Mouse (Mus musculus) midbrain, embryonic 13.5 days (tissue): ENCODE measurements at regions not wholly inside any gene's neighbourhood (a gene's known extent, or its start where the extent isn't known, plus 50 kb on each side); places are given as distances from the start of the nearest gene placed in this dataset.

Source experiments
- ATAC-seq: fragments of 200-750 bp; cut with Nextera tagmentation; 2 replicates; pipeline ENCODE4 v1.8.0; 2017; ENCODE audit warnings: mild to moderate bottlenecking, moderate TSS enrichment, moderate library complexity
- H3K27ac ChIP-seq: fragments of 300-500 bp; sonication (generic); 2 replicates; pipeline ENCODE4 v1.5.1; 2015; ENCODE audit warnings: inconsistent platforms, mild to moderate bottlenecking, moderate library complexity
- H3K27me3 ChIP-seq: fragments of 300-500 bp; sonication (generic); 2 replicates; pipeline ENCODE4 v1.6.1; 2015; ENCODE audit warnings: mild to moderate bottlenecking, inconsistent platforms
- H3K36me3 ChIP-seq: fragments of 300-500 bp; sonication (generic); 2 replicates; pipeline ENCODE4 v1.6.1; 2015; ENCODE audit warnings: mild to moderate bottlenecking, inconsistent platforms
- H3K4me1 ChIP-seq: fragments of 300-500 bp; sonication (generic); replicated peaks from 2 replicates; pipeline ENCODE4 v1.6.1; 2015; ENCODE audit warnings: inconsistent platforms
- H3K4me2 ChIP-seq: fragments of 300-500 bp; sonication (generic); replicated peaks from 2 replicates; pipeline ENCODE4 v1.6.1; 2015; ENCODE audit warnings: moderate library complexity, mild to moderate bottlenecking, inconsistent platforms
- H3K4me3 ChIP-seq: fragments of 300-500 bp; sonication (generic); replicated peaks from 2 replicates; pipeline ENCODE4 v1.5.1; 2015; ENCODE audit warnings: mild to moderate bottlenecking, inconsistent platforms
- H3K9ac ChIP-seq: fragments of 300-500 bp; sonication (generic); replicated peaks from 2 replicates; pipeline ENCODE4 v1.6.1; 2015; ENCODE audit warnings: mild to moderate bottlenecking, inconsistent platforms
- H3K9me3 ChIP-seq: fragments of 300-500 bp; sonication (generic); 2 replicates; pipeline ENCODE4 v1.6.1; 2016; ENCODE audit warnings: mild to moderate bottlenecking, inconsistent platforms
- WGBS: fragments of 180-500 bp; shearing (Covaris S2); methylation state at CpG from one replicate; pipeline ENCODE4 v1.1.7; 2015; 5-methylcytosine and 5-hydroxymethylcytosine counted together

- H3K36me3 ChIP-seq = no peaks in the 10 kb centered on the region
- 92% methylated on average over 3 of the region's 3 CpGs for WGBS
- H3K4me1 ChIP-seq = no peaks in the 10 kb centered on the region
- no peak overlapping the region for H3K4me2 ChIP-seq
- no peak for ATAC-seq
- no peak overlapping the region for H3K27ac ChIP-seq
- no peaks in the 10 kb centered on the region for H3K27me3 ChIP-seq
- H3K4me3 ChIP-seq = no peak overlapping the region
- H3K9me3 ChIP-seq = no peaks in the 10 kb centered on the region
- H3K9ac ChIP-seq = no peak overlapping the region
Observed at GRCm38 (mm10) chr7:83117065-83117464, 249.9 kb downstream of the Mex3b start.

GRCm38 (mm10) chr7:83126196-83126595 lies 259.1 kb downstream of the Mex3b start:
- WGBS = 86% methylated on average over 4 of the region's 4 CpGs
- Histone ChIP-seq H3K9ac (no peak overlapping the region), H3K9me3 (no peaks in the 10 kb centered on the region), H3K36me3 (no peaks in the 10 kb centered on the region), H3K27ac (no peak overlapping the region), H3K27me3 (no peaks in the 10 kb centered on the region), H3K4me3 (no peak overlapping the region), H3K4me1 (no peaks in the 10 kb centered on the region), H3K4me2 (no peak overlapping the region)
- ATAC-seq = no peak

- Histone ChIP-seq H3K4me3 (no peak overlapping the region), H3K27ac (no peak overlapping the region), H3K4me1 (no peaks in the 10 kb centered on the region), H3K36me3 (no peaks in the 10 kb centered on the region), H3K27me3 (no peaks in the 10 kb centered on the region), H3K4me2 (no peak overlapping the region), H3K9me3 (no peaks in the 10 kb centered on the region), H3K9ac (no peak overlapping the region)
- ATAC-seq = no peak
- WGBS = 36% methylated on average over 4 of the region's 4 CpGs
Observed at GRCm38 (mm10) chr7:83140216-83140615, 273.1 kb downstream of the Mex3b start.

GRCm38 (mm10) chr7:83140658-83141057 lies 273.5 kb downstream of the Mex3b start:
- Histone ChIP-seq H3K4me2 (no peak overlapping the region), H3K4me1 (no peaks in the 10 kb centered on the region), H3K4me3 (no peak overlapping the region), H3K27ac (no peak overlapping the region), H3K9me3 (no peaks in the 10 kb centered on the region), H3K9ac (no peak overlapping the region), H3K27me3 (no peaks in the 10 kb centered on the region), H3K36me3 (no peaks in the 10 kb centered on the region)
- 91% methylated on average over 3 of the region's 3 CpGs for WGBS
- no peak for ATAC-seq

- no peak for ATAC-seq
- Histone ChIP-seq H3K27me3 (no peaks in the 10 kb centered on the region), H3K4me3 (no peak overlapping the region), H3K9me3 (no peaks in the 10 kb centered on the region), H3K4me2 (no peak overlapping the region), H3K4me1 (no peaks in the 10 kb centered on the region), H3K9ac (no peak overlapping the region), H3K36me3 (no peaks in the 10 kb centered on the region), H3K27ac (no peak overlapping the region)
- 77% methylated on average over 5 of the region's 5 CpGs for WGBS
Observed at GRCm38 (mm10) chr7:83144018-83144417, 276.9 kb downstream of the Mex3b start.

- 93% methylated on average over 5 of the region's 5 CpGs for WGBS
- no peak for ATAC-seq
Observed at GRCm38 (mm10) chr7:83145551-83145950, 278.4 kb downstream of the Mex3b start.

GRCm38 (mm10) chr7:83161226-83161625 lies 294.1 kb downstream of the Mex3b start:
- Histone ChIP-seq H3K4me2 (no peak overlapping the region), H3K9ac (no peak overlapping the region), H3K27ac (no peak overlapping the region), H3K4me3 (no peak overlapping the region), H3K27me3 (no peaks in the 10 kb centered on the region), H3K36me3 (no peaks in the 10 kb centered on the region), H3K9me3 (no peaks in the 10 kb centered on the region), H3K4me1 (no peaks in the 10 kb centered on the region)
- no peak for ATAC-seq
- 82% methylated on average over 2 of the region's 2 CpGs for WGBS

More at GRCm38 (mm10) chr7:83145551-83145950, 278.4 kb downstream of the Mex3b start:
- Histone ChIP-seq H3K9me3 (no peaks in the 10 kb centered on the region), H3K36me3 (no peaks in the 10 kb centered on the region), H3K4me2 (no peak overlapping the region), H3K4me1 (no peaks in the 10 kb centered on the region), H3K27ac (no peak overlapping the region), H3K9ac (no peak overlapping the region), H3K27me3 (no peaks in the 10 kb centered on the region), H3K4me3 (no peak overlapping the region)

GRCm38 (mm10) chr7:83162868-83163267 lies 295.7 kb downstream of the Mex3b start:
- 79% methylated on average over 3 of the region's 3 CpGs for WGBS
- no peaks in the 10 kb centered on the region for H3K4me1 ChIP-seq
- no peak for ATAC-seq
- no peak overlapping the region for H3K4me3 ChIP-seq
- H3K27ac ChIP-seq = no peak overlapping the region
- H3K27me3 ChIP-seq = no peaks in the 10 kb centered on the region
- no peak overlapping the region for H3K9ac ChIP-seq
- H3K36me3 ChIP-seq = no peaks in the 10 kb centered on the region
- no peak overlapping the region for H3K4me2 ChIP-seq
- no peaks in the 10 kb centered on the region for H3K9me3 ChIP-seq

GRCm38 (mm10) chr7:83179403-83179802 lies 312.3 kb downstream of the Mex3b start:
- no peak overlapping the region for H3K4me3 ChIP-seq
- 94% methylated on average over 1 of the region's 1 CpGs for WGBS
- ATAC-seq = no peak
- H3K27ac ChIP-seq = no peak overlapping the region
- H3K9ac ChIP-seq = no peak overlapping the region
- H3K27me3 ChIP-seq = no peaks in the 10 kb centered on the region
- no peaks in the 10 kb centered on the region for H3K4me1 ChIP-seq
- no peak overlapping the region for H3K4me2 ChIP-seq
- no peaks in the 10 kb centered on the region for H3K36me3 ChIP-seq
- H3K9me3 ChIP-seq = no peaks in the 10 kb centered on the region

GRCm38 (mm10) chr7:83186341-83186740 lies 319.2 kb downstream of the Mex3b start:
- H3K9me3 ChIP-seq = no peaks in the 10 kb centered on the region
- H3K4me2 ChIP-seq = no peak overlapping the region
- no peak for ATAC-seq
- no peak overlapping the region for H3K9ac ChIP-seq
- 91% methylated on average over 9 of the region's 9 CpGs for WGBS
- H3K27me3 ChIP-seq = no peaks in the 10 kb centered on the region
- H3K4me1 ChIP-seq = no peaks in the 10 kb centered on the region
- no peak overlapping the region for H3K4me3 ChIP-seq
- H3K27ac ChIP-seq = no peak overlapping the region
- no peaks in the 10 kb centered on the region for H3K36me3 ChIP-seq

GRCm38 (mm10) chr7:83195896-83196537 lies 328.9 kb downstream of the Mex3b start:
- ATAC-seq = no peak
- no peaks in the 10 kb centered on the region for H3K36me3 ChIP-seq
- no peak overlapping the region for H3K27ac ChIP-seq
- H3K4me2 ChIP-seq = no peak overlapping the region
- 88% methylated on average over 12 of the region's 12 CpGs for WGBS
- no peak overlapping the region for H3K9ac ChIP-seq
- H3K9me3 ChIP-seq = no peaks in the 10 kb centered on the region
- no peaks in the 10 kb centered on the region for H3K27me3 ChIP-seq
- H3K4me1 ChIP-seq = peaks cover 11% of the 10 kb centered on the region
- no peak overlapping the region for H3K4me3 ChIP-seq

- no peak overlapping the region for H3K9ac ChIP-seq
- H3K27ac ChIP-seq = no peak overlapping the region
- no peak overlapping the region for H3K4me2 ChIP-seq
- H3K9me3 ChIP-seq = no peaks in the 10 kb centered on the region
- H3K36me3 ChIP-seq = no peaks in the 10 kb centered on the region
- H3K4me3 ChIP-seq = no peak overlapping the region
- 71% methylated on average over 2 of the region's 2 CpGs for WGBS
- H3K4me1 ChIP-seq = peaks cover 26% of the 10 kb centered on the region
- H3K27me3 ChIP-seq = no peaks in the 10 kb centered on the region
- no peak for ATAC-seq
Observed at GRCm38 (mm10) chr7:83197490-83197889, 330.4 kb downstream of the Mex3b start.

- Histone ChIP-seq H3K4me3 (no peak overlapping the region), H3K9ac (peak overlapping the region; percentile 61), H3K4me1 (peaks cover 55% of the 10 kb centered on the region), H3K4me2 (peak overlapping the region; percentile 47), H3K27me3 (no peaks in the 10 kb centered on the region), H3K36me3 (no peaks in the 10 kb centered on the region), H3K9me3 (no peaks in the 10 kb centered on the region), H3K27ac (peak overlapping the region; percentile 91)
- ATAC-seq = peak; percentile 71
- WGBS = 17% methylated on average over 7 of the region's 7 CpGs
Observed at GRCm38 (mm10) chr7:83201126-83201686, 334.1 kb downstream of the Mex3b start.
